Mouse (Mus musculus) C2C12 (cell line): Measurements from ENCODE around the gene Tmem204.

Source experiments
- CTCF ChIP-seq: IDR thresholded peaks from one replicate; pipeline ENCODE4 v1.5.1; 2011; ENCODE audit not compliant: control insufficient read depth, insufficient read depth, insufficient read length
- MYOG ChIP-seq: IDR thresholded peaks from one replicate; pipeline ENCODE4 v1.6.1; 2011; ENCODE audit not compliant: control insufficient read depth, insufficient read length; ENCODE audit errors: extremely low read depth
- USF1 ChIP-seq: IDR thresholded peaks from one replicate; pipeline ENCODE4 v1.6.1; 2011; ENCODE audit warnings: low read depth, mild to moderate bottlenecking, control low read depth, moderate library complexity

DNA sequence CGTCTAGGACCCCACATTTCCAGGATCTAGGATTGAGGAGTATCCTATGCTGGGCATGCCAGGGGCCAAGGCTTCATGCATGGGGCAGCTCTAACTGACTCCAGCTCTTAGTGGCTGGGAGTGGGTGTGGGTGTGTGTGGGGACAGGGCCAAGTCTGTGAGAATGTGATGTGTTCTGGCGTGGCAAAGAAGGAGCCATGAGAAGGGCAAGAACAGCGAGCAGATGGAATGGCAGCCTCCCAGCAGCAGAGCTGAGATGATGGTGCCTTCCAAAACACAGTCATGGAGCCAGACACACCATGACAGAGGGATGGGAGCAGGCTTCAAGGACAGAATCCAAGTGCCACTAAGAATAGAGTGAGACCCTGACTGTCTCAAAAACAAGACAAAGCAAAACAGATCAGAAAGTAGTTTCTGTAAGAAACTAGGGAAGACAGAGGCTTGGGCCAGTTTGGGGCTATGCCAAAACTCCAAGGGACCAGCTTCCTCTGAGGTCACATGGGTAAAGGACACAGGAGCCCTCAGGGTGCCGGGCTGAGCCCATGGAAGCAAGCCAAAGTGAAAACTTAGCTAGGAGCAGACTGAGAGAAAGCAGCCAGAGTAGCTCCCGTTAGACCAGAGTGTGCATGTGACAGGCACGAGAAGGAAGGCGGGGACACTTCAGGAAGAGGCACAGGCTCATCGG lies 28.5 kb upstream of the Tmem204 start:
- TF ChIP-seq MYOG (no peak), CTCF (no peak), USF1 (no peak)
